Mouse (Mus musculus): Measurements from ENCODE around the gene Ccdc175.

DNA sequence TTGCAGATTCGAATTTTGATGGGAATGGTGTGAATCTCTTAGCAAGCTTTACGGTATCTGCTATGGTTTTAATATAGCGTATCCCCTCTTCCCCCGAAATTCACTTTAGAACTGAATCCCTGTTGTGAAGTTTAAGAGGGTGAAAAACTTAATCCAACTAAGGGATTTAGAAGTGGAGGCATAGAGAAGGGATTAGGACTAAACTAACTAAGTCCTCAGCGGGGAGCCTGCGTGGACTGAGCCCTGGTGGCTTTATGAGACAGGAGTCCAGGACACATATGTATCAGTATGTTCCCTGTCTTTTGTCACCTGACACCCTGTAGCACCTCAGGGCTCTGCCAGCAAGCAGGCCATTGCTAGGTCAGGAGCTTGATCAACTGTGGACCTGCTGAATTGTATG lies 42.9 kb upstream of the Ccdc175 start:
- TF ChIP-seq CTCF (IDR thresholded peaks at IDR 0.05; ENCODE audit: insufficient read depth, low read depth, low read length), result no peak
- TF ChIP-seq POLR2A (IDR thresholded peaks at IDR 0.05; ENCODE audit: insufficient read depth, low read depth, low read length), result no peak

Data from olfactory bulb, adult 2 months (tissue).